Mouse (Mus musculus): Measurements from ENCODE around the gene Ccdc33. TPM values are rescaled to one million over a fixed set of nuclear protein-coding genes. Genes with fewer than 3 reads are reported as not detected.

The Ccdc33 gene
- total and polyA plus RNA-seq, 3 experiments: 0.21 to 1.0 TPM; not detected in 1

DNA sequence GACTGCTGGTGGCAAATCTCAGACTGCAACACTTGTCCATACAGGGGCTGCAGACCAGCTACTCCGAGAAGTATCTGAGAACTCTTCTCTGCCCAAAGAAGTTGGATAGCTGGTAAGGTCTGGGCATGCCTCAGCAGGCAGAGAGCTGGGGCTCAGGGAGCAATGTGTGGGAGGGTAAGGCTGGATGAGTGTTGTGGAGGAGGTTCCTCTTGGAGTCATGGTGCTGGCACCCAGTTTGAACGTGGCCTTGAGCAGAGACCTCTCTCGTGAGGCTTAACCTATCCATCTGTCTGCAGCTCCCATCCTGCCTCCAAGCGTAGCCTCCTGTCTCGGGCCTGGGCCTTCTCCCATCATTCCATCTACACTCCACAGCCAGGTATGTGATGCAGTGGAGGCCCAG lies 26.8 kb upstream of the Ccdc33 start:
- H3K9ac ChIP-seq (ENCODE audit: insufficient read depth, low read depth): no peak overlapping the region
- dilution Hi-C loops (cut with MboI; ENCODE audit: extremely low pct_ligation_motif_present, extremely low pct_unique_long_range_greater_than_20kb, low sequenced_read_pairs): no loop called here
- H3K4me1 ChIP-seq (ENCODE audit: control insufficient read depth in 1 of 2, insufficient read depth in 2 of 2): no peaks in the 10 kb centered on the region; a peak in 1 of 4 replicates
- in situ Hi-C loops (cut with MboI; ENCODE audit: low pct_ligation_motif_present, low pct_unique_long_range_greater_than_20kb, low sequenced_read_pairs): no loop called here
- no peak overlapping the region for H3K27ac ChIP-seq (ENCODE audit: insufficient read depth, low read depth)
- no peak overlapping the region for H3K4me3 ChIP-seq (replicated peaks in 1 of 3; ENCODE audit: low read depth in 2 of 3, low read length in 2 of 3, poor library complexity in 1 of 3)
- TF ChIP-seq CHD1 (IDR thresholded peaks at IDR 0.05; ENCODE audit: low read depth, low read length): no peak
- no peak for TF ChIP-seq TBP (conservative IDR thresholded peaks at IDR 0.05; ENCODE audit: low read depth, low read length)
- no peak for TF ChIP-seq NRF1 (IDR thresholded peaks at IDR 0.05; ENCODE audit: low read depth, low read length)
- no peak for TF ChIP-seq ZC3H11A (IDR thresholded peaks at IDR 0.05; ENCODE audit: low read depth, low read length)
- no peak for TF ChIP-seq TCF12 (IDR thresholded peaks at IDR 0.05; ENCODE audit: low read depth, low read length)
- H3K36me3 ChIP-seq (replicated peaks in 1 of 2; ENCODE audit: control insufficient read depth in 1 of 2, insufficient read depth in 1 of 2, low read length in 1 of 2): no peaks in the 10 kb centered on the region
- H3K9me3 ChIP-seq (replicated peaks; ENCODE audit: low read length): no peaks in the 10 kb centered on the region
- DNase-seq (ENCODE audit: extremely low read depth): no peak
- no peaks in the 10 kb centered on the region for H3K79me2 ChIP-seq (replicated peaks; ENCODE audit: control insufficient read depth, extremely low read depth, insufficient read depth, poor library complexity, severe bottlenecking)
- no peak overlapping the region for H3K4me2 ChIP-seq (ENCODE audit: insufficient read depth, low read depth, poor library complexity, severe bottlenecking)
- peaks cover 41% of the 10 kb centered on the region for H3K27me3 ChIP-seq (replicated peaks)

DNA sequence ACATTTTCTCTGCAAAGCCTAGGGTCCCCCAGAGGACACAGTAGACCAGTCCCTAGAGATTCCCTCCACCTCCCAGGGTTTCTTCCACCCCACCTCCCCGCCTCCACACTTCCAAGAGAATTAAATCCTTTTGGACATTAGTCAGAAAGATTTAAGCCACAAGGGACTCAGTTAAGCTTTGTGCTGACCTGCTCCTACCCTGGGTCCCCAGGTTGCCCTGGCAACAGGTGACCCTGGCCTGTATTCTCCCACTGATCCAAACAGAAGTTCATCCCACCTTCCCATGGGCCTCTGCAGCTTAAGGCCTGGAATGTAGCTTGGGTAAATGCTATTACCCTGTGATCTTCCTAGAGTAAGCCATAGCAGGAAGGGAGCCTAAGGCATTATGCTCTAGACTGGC lies 26.0 kb upstream of the Ccdc33 start:
- no peak overlapping the region for H3K9ac ChIP-seq (ENCODE audit: insufficient read depth, low read depth)
- H3K4me2 ChIP-seq (ENCODE audit: insufficient read depth, low read depth, poor library complexity, severe bottlenecking): no peak overlapping the region
- dilution Hi-C loops (cut with MboI; ENCODE audit: extremely low pct_ligation_motif_present, extremely low pct_unique_long_range_greater_than_20kb, low sequenced_read_pairs): no loop called here
- H3K4me3 ChIP-seq (replicated peaks in 1 of 3; ENCODE audit: low read depth in 2 of 3, low read length in 2 of 3, poor library complexity in 1 of 3): no peak overlapping the region
- no peak for TF ChIP-seq JUN (IDR thresholded peaks at IDR 0.05; ENCODE audit: insufficient read depth, low read depth, low read length)
- no peak for TF ChIP-seq PAX5 (IDR thresholded peaks at IDR 0.05; ENCODE audit: low read length)
- no peak for TF ChIP-seq JUND (conservative IDR thresholded peaks at IDR 0.05; ENCODE audit: low read depth, low read length)
- no peak for TF ChIP-seq USF2 (conservative IDR thresholded peaks at IDR 0.05; ENCODE audit: low read depth, low read length)
- TF ChIP-seq MXI1 (IDR thresholded peaks at IDR 0.05; ENCODE audit: low read depth, low read length): no peak
- no peak for TF ChIP-seq RAD21 (IDR thresholded peaks at IDR 0.05; ENCODE audit: low read depth, low read length)
- TF ChIP-seq USF1 (IDR thresholded peaks at IDR 0.05; ENCODE audit: low read depth, low read length): no peak
- no peak for TF ChIP-seq E2F4 (IDR thresholded peaks at IDR 0.05; ENCODE audit: insufficient replicate concordance, low read depth, low read length)
- no peak for TF ChIP-seq SMC3 (IDR thresholded peaks at IDR 0.05; ENCODE audit: low read depth, low read length)
- TF ChIP-seq RCOR1 (conservative IDR thresholded peaks at IDR 0.05; ENCODE audit: low read depth, low read length): no peak
- no peak for TF ChIP-seq ZC3H11A (IDR thresholded peaks at IDR 0.05; ENCODE audit: low read depth, low read length)
- TF ChIP-seq HCFC1 (IDR thresholded peaks at IDR 0.05; ENCODE audit: low read depth, low read length): no peak
- no peak for TF ChIP-seq POLR2AphosphoS2 (IDR thresholded peaks at IDR 0.05; ENCODE audit: low read depth, low read length)
- no peak for TF ChIP-seq IRF4 (IDR thresholded peaks at IDR 0.05; ENCODE audit: low read depth, low read length)
- TF ChIP-seq NRF1 (IDR thresholded peaks at IDR 0.05; ENCODE audit: low read depth, low read length): no peak
- TF ChIP-seq CTCF (conservative IDR thresholded peaks at IDR 0.05 in 1 of 2, IDR thresholded peaks at IDR 0.05 in 1 of 2; ENCODE audit: low read depth in 2 of 2, low read length in 2 of 2): no peak
- in situ Hi-C loops (cut with MboI; ENCODE audit: low pct_ligation_motif_present, low pct_unique_long_range_greater_than_20kb, low sequenced_read_pairs): no loop called here
- H3K27me3 ChIP-seq (replicated peaks): peaks cover 47% of the 10 kb centered on the region
- no peaks in the 10 kb centered on the region for H3K79me2 ChIP-seq (replicated peaks; ENCODE audit: control insufficient read depth, extremely low read depth, insufficient read depth, poor library complexity, severe bottlenecking)
- DNase-seq (ENCODE audit: extremely low read depth): no peak
- H3K27ac ChIP-seq (ENCODE audit: insufficient read depth, low read depth): no peak overlapping the region
- H3K9me3 ChIP-seq (replicated peaks; ENCODE audit: low read length): no peaks in the 10 kb centered on the region
- no peaks in the 10 kb centered on the region for H3K36me3 ChIP-seq (replicated peaks in 1 of 2; ENCODE audit: control insufficient read depth in 1 of 2, insufficient read depth in 1 of 2, low read length in 1 of 2)
- peaks cover 0 to 6% of the 10 kb centered on the region in 2 experiments; a peak in 3 of 4 replicates for H3K4me1 ChIP-seq (ENCODE audit: control insufficient read depth in 1 of 2, insufficient read depth in 2 of 2)

Data from CH12.LX (cell line).